Mouse (Mus musculus) heart, embryonic 16.5 days (tissue): ENCODE measurements around the gene Cpne1. TPM values are rescaled to one million over a fixed set of nuclear protein-coding genes. Genes with fewer than 3 reads are reported as not detected.
"Not testable (repeated sequence)": the region's sequence is repeated elsewhere in the genome, so short reads cannot be mapped to it uniquely, and the experiment has no call there.

Experiments
- ATAC-seq: fragments of 200-750 bp; cut with Nextera tagmentation; replicated peaks from 2 replicates; pipeline ENCODE4 v1.8.0; 2017; ENCODE audit warnings: moderate number of reproducible peaks; ENCODE audit not compliant: insufficient read depth, low FRiP score; ENCODE audit errors: extremely low read depth
- H3K27ac ChIP-seq: fragments of 300-500 bp; sonication (generic); 2 replicates; pipeline ENCODE4 v1.5.1; 2014; ENCODE audit warnings: mild to moderate bottlenecking, low read length, control low read depth, moderate library complexity
- H3K27me3 ChIP-seq: fragments of 300-500 bp; sonication (generic); 2 replicates; pipeline ENCODE4 v1.6.1; 2014; ENCODE audit warnings: low read length, mixed read lengths; ENCODE audit not compliant: control insufficient read depth, insufficient read depth
- H3K36me3 ChIP-seq: fragments of 300-500 bp; sonication (generic); 2 replicates; pipeline ENCODE4 v1.6.1; 2014; ENCODE audit not compliant: control insufficient read depth, insufficient read depth
- H3K4me1 ChIP-seq: fragments of 300-500 bp; sonication (generic); 2 replicates; pipeline ENCODE4 v1.6.1; 2014; ENCODE audit warnings: low read length, mixed read lengths; ENCODE audit not compliant: control insufficient read depth, insufficient read depth
- H3K4me2 ChIP-seq: fragments of 300-500 bp; sonication (generic); 2 replicates; pipeline ENCODE4 v1.6.1; 2014; ENCODE audit warnings: low read depth, mild to moderate bottlenecking, control low read depth, low read length
- H3K4me3 ChIP-seq: fragments of 300-500 bp; sonication (generic); 2 replicates; pipeline ENCODE4 v1.5.1; 2014; ENCODE audit warnings: mild to moderate bottlenecking, control low read depth, low read length
- H3K9ac ChIP-seq: fragments of 300-500 bp; sonication (generic); 2 replicates; pipeline ENCODE4 v1.6.1; 2014; ENCODE audit warnings: low read length, control low read depth
- H3K9me3 ChIP-seq: fragments of 300-500 bp; sonication (generic); replicated peaks from 2 replicates; pipeline ENCODE4 v1.6.1; 2016; ENCODE audit warnings: low read length; ENCODE audit not compliant: control insufficient read depth
- WGBS: fragments of 180-500 bp; shearing (Covaris S2); extraction: QIAGEN DNeasy Blood & Tissue Kit; methylation state at CpG from one replicate; pipeline ENCODE4 v1.1.7; 2014; 5-methylcytosine and 5-hydroxymethylcytosine counted together
- polyA plus RNA-seq: library from polyadenylated mRNA; unstranded; fragments of >200 nt; fragmentation: Nextera tagmentation; extraction: Ambion mirVana; gene quantifications from 2 replicates; pipeline ENCODE4 v1.2.1, GENCODE M21; 2015

The Cpne1 gene
- polyA plus RNA-seq, 1 experiment from 2014 or later, result 27.9 TPM

DNA sequence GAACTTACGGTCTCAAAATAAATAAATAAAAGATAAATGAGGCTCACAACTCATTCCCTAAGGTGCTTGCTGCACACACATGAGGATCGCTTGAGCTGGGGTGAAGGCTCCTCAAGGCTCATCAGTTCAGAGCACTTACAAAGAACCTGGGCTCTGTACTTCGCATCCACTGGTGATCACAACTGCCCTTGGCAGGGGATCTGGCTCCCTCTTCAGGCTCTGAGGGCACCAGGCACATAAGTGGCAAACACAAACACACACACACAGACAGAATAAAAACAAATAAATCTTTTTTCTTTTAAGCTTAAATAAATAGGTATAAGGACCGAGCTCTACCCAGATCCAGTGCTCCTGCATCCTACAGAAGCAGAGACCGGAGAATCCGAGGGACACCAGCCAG lies 23.9 kb upstream of the Cpne1 start:
- H3K27me3 ChIP-seq, result no peaks in the 10 kb centered on the region
- no peak for ATAC-seq
- 89% methylated on average over 6 of the region's 6 CpGs for WGBS
- H3K36me3 ChIP-seq, result peaks cover 9% of the 10 kb centered on the region
- H3K9ac ChIP-seq, result no peak overlapping the region
- no peaks in the 10 kb centered on the region for H3K9me3 ChIP-seq
- H3K4me2 ChIP-seq, result no peak overlapping the region
- H3K27ac ChIP-seq, result no peak overlapping the region
- no peak overlapping the region for H3K4me3 ChIP-seq
- H3K4me1 ChIP-seq, result no peaks in the 10 kb centered on the region

DNA sequence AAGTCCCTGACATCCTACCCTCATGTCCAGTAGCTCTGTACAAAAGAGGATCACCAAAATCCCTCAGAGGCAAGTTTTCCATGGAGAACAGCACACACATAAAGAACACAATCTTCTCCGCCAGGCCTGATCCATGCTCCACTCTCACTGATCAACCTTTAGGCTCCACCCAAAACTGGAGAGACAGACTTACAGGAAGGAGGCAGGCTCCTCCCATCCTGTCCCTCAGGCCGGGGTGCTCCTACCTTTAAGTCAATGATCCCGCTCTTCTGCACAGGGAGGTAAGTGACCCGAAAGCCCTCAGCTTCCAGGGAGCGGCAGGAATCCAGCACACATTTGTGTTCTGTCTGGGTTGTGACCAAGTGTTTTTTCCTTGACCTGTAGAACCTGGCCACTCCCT lies 22.4 kb upstream of the Cpne1 start:
- no peak for ATAC-seq
- WGBS, result 73% methylated on average over 5 of the region's 5 CpGs
- H3K4me1 ChIP-seq, result no peaks in the 10 kb centered on the region

DNA sequence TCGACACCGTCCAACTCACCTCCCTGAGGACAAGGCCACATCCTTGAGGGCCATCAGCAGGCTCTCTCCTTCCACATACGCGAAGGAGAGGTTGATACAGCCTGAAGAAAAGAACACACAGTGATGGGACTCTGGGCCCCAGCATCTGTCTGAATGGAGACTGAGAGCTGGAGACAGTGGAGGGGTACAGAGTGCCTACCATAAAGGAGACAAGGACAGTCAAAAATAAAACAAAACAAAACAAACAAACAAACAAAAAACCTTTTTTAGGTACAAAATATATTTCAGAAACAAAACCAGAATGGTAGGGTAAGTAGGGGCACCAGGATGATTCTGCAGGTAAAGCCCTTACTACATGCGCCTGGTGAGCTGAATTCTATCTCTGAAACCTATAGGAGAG lies 15.2 kb upstream of the Cpne1 start, which contains the start of gene Gm28036:
Gene Gm28036 (minus strand): TSS at position 101 of the 400 bp plus-strand sequence.
- H3K36me3 ChIP-seq, result peaks cover 16% of the 10 kb centered on the region
- WGBS, result 92% methylated on average over 5 of the region's 5 CpGs

More for the DNA sequence above, 22.4 kb upstream of the Cpne1 start:
- H3K9me3 ChIP-seq, result no peaks in the 10 kb centered on the region
- H3K4me3 ChIP-seq, result no peak overlapping the region
- no peak overlapping the region for H3K27ac ChIP-seq
- H3K36me3 ChIP-seq, result peaks cover 9% of the 10 kb centered on the region
- no peak overlapping the region for H3K9ac ChIP-seq
- no peaks in the 10 kb centered on the region for H3K27me3 ChIP-seq
- no peak overlapping the region for H3K4me2 ChIP-seq

DNA sequence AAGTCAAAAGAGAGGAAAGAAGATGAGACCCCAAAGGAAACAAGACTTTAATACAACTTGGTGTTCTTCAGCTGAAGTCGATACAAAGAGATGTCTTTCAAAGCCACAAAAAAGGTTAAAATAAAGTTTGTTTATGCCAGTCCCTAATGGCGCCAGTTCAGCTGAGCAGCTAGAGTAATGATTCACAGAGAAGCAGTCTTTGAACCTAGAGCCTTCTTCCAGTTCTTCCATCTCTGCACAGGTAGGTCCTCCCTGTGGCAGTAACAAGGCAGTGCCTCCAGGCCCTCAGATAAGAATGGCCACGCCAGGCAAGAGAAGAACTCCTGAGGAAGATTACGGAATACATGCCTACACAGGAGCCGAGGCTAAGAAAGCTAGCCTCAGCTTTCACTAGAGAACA lies 12.0 kb upstream of the Cpne1 start:
- Histone ChIP-seq H3K4me3 (no peak overlapping the region), H3K4me1 (no peaks in the 10 kb centered on the region), H3K9ac (no peak overlapping the region), H3K27ac (no peak overlapping the region), H3K36me3 (peaks cover 11% of the 10 kb centered on the region; the same call in 1 of the 2 replicates), H3K4me2 (no peak overlapping the region), H3K9me3 (peaks cover 3% of the 10 kb centered on the region), H3K27me3 (no peaks in the 10 kb centered on the region)
- ATAC-seq, result no peak
- WGBS, result 86% methylated on average over 5 of the region's 5 CpGs

More for the DNA sequence above, 15.2 kb upstream of the Cpne1 start, which contains the start of gene Gm28036:
- Histone ChIP-seq H3K4me3 (no peak within 1 kb of the TSS), H3K9ac (no peak within 1 kb of the TSS), H3K27me3 (no peaks in the 10 kb centered on the region), H3K27ac (no peak within 1 kb of the TSS), H3K4me1 (no peaks in the 10 kb centered on the region), H3K4me2 (no peak within 1 kb of the TSS), H3K9me3 (no peaks in the 10 kb centered on the region)
- no peak for ATAC-seq

DNA sequence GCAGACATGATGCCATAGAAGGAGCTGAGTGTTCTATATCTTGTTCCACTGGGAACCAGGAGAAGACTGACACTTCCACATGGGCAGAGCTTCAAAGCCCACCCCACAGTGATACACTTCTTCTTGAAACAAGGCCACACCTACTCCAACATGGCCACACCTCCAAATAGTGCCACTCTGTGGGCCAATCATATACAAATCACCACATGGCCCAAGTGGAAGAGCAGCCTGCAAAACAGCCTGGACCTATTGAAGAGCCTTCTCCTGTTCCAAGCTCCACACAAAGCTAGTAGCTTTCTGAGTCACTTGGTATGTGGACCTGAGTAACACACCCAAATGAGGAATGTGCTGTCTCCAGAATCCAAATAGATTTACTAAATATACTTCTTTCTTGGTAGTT lies 7.8 kb upstream of the Cpne1 start:
- no peak overlapping the region for H3K9ac ChIP-seq

DNA sequence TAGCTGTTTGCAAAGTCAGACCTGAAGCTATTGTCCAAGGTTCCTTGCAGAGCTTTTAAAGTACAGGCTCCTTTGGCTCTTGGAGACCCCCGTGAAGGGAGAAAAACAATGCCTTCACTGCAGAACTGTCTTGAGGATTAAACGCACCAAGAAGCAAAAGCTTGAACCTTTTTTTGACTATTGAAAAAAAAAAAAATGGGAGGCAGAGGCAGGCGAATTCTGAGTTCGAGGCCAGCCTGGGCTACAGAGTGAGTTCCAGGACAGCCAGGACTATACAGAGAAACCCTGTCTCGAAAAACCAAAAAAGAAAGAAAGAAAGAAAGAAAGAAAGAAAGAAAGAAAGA lies 287 bp upstream of the Cpne1 start:
- not testable (repeated sequence) for H3K27me3 ChIP-seq, H3K9me3 ChIP-seq, H3K36me3 ChIP-seq, ATAC-seq
- peaks cover 13% of the 10 kb centered on the region for H3K4me1 ChIP-seq
- 25% methylated on average over 5 of the region's 5 CpGs for WGBS
- H3K9ac ChIP-seq, result peak overlapping the region; percentile 98
- H3K4me3 ChIP-seq, result peak overlapping the region; percentile 96
- peak overlapping the region; percentile 93 for H3K27ac ChIP-seq
- peak overlapping the region; percentile 64 for H3K4me2 ChIP-seq

More for the DNA sequence above, 7.8 kb upstream of the Cpne1 start:
- Histone ChIP-seq H3K36me3 (peaks cover 8% of the 10 kb centered on the region; the same call in 1 of the 2 replicates), H3K27ac (no peak overlapping the region), H3K4me3 (no peak overlapping the region), H3K4me2 (no peak overlapping the region), H3K9me3 (peaks cover 3% of the 10 kb centered on the region), H3K27me3 (no peaks in the 10 kb centered on the region), H3K4me1 (no peaks in the 10 kb centered on the region)
- no peak for ATAC-seq

DNA sequence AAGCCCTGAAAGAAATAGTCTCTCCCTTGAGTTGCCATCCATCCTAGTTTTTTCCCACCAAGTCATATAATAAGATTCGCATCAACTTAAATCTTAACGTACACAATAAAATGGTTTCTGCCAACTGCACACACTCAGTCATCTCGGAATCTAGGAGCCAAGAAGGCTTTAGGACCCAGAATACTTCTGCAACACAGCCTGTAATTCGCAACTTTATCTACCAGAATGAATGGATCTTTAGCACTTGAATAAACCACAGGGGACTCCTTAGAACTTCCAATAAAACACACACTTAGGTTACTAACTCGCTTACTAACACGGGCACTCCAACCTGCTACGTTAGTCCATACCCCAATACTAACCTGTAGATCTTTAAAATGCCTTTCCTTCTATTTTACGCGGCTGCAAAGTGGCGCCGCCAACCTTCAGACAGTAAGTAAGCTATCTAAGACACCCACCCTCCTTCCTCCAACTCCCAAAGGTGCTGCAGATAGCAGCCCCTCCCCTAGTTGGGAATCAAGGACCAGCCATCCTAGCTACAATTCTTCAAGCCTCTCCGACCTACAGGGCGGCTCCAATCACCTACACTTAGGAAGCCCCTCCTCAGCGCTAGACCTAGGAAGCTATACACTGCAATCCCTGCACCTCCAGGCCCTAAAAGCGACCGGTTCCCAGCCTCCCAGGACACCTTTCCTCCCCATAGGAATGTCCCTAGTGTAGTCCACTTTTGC lies 973 bp downstream of the Cpne1 start:
- H3K4me1 ChIP-seq, result peaks cover 13% of the 10 kb centered on the region

DNA sequence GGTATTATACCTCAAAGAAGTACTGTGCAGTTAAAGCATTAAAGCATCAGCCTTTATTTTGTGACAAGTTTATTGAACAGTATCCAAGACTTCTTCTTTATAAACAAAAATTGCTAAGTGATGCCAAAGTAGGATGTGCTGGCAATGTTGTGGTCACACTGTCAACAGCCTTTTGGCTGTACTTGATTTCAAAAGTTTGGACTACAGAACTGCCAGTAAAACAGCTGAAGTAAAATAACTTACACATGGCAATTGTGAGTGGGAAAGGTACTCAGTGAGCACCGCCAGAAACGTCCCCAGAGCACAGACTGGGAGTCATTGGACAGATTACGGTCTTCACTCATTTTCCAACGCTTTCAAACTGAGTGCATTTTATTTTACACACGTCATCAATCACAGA lies 19.8 kb downstream of the Cpne1 start:
- ATAC-seq, result no peak
- no peaks in the 10 kb centered on the region for H3K9me3 ChIP-seq
- no peak overlapping the region for H3K9ac ChIP-seq
- H3K4me1 ChIP-seq, result no peaks in the 10 kb centered on the region; the same call in 1 of the 2 replicates
- 67% methylated on average over 5 of the region's 5 CpGs for WGBS
- H3K36me3 ChIP-seq, result peaks cover 15% of the 10 kb centered on the region
- no peak overlapping the region for H3K4me2 ChIP-seq
- no peak overlapping the region for H3K4me3 ChIP-seq
- no peaks in the 10 kb centered on the region for H3K27me3 ChIP-seq
- H3K27ac ChIP-seq, result no peak overlapping the region

More for the DNA sequence above, 973 bp downstream of the Cpne1 start:
- H3K9me3 ChIP-seq, result no peaks in the 10 kb centered on the region
- WGBS, result under 1% methylated on average over 16 of the region's 16 CpGs
- H3K9ac ChIP-seq, result peak overlapping the region; percentile 98
- H3K4me3 ChIP-seq, result peak overlapping the region; percentile 96
- peak; percentile 59 for ATAC-seq
- H3K36me3 ChIP-seq, result no peaks in the 10 kb centered on the region
- peak overlapping the region; percentile 93 for H3K27ac ChIP-seq
- no peaks in the 10 kb centered on the region for H3K27me3 ChIP-seq
- peak overlapping the region; percentile 71 for H3K4me2 ChIP-seq

DNA sequence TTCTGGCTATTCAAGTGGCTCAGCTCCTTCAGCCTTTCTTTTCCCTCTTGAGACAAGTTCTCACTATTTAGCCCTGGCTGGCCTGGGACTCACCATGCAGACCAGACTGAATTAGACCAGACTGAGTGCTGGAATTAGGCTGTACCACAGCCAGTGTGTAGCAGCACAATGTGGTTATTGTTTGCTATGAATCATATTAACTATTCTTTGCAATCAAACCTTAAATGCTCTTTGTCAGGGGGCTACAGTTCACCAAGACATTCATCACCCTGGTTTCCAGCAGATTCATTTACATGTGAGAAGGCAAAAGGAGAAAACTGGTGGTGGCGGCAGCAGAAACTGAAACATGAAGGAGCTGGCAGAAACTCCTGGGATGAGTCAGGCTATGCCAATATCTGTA lies 22.0 kb downstream of the Cpne1 start:
- WGBS, result 82% methylated on average over 1 of the region's 1 CpGs
- Histone ChIP-seq H3K4me1 (peaks cover 5% of the 10 kb centered on the region), H3K9me3 (no peaks in the 10 kb centered on the region), H3K27me3 (no peaks in the 10 kb centered on the region), H3K36me3 (peaks cover 5% of the 10 kb centered on the region; the same call in 1 of the 2 replicates), H3K9ac (no peak overlapping the region), H3K27ac (no peak overlapping the region), H3K4me3 (no peak overlapping the region), H3K4me2 (no peak overlapping the region)
- ATAC-seq, result no peak
